Mouse (Mus musculus) heart, embryonic 16.5 days (tissue): ENCODE results near the gene Cmss1. TPM values are rescaled to one million over a fixed set of nuclear protein-coding genes. Genes with fewer than 3 reads are reported as not detected.

ENCODE experiments used
- ATAC-seq: fragments of 200-750 bp; cut with Nextera tagmentation; replicated peaks from 2 replicates; pipeline ENCODE4 v1.8.0; 2017; ENCODE audit warnings: moderate number of reproducible peaks; ENCODE audit not compliant: insufficient read depth, low FRiP score; ENCODE audit errors: extremely low read depth
- H3K27ac ChIP-seq: fragments of 300-500 bp; sonication (generic); 2 replicates; pipeline ENCODE4 v1.5.1; 2014; ENCODE audit warnings: mild to moderate bottlenecking, low read length, control low read depth, moderate library complexity
- H3K27me3 ChIP-seq: fragments of 300-500 bp; sonication (generic); 2 replicates; pipeline ENCODE4 v1.6.1; 2014; ENCODE audit warnings: low read length, mixed read lengths; ENCODE audit not compliant: control insufficient read depth, insufficient read depth
- H3K36me3 ChIP-seq: fragments of 300-500 bp; sonication (generic); 2 replicates; pipeline ENCODE4 v1.6.1; 2014; ENCODE audit not compliant: control insufficient read depth, insufficient read depth
- H3K4me1 ChIP-seq: fragments of 300-500 bp; sonication (generic); 2 replicates; pipeline ENCODE4 v1.6.1; 2014; ENCODE audit warnings: low read length, mixed read lengths; ENCODE audit not compliant: control insufficient read depth, insufficient read depth
- H3K4me2 ChIP-seq: fragments of 300-500 bp; sonication (generic); 2 replicates; pipeline ENCODE4 v1.6.1; 2014; ENCODE audit warnings: low read depth, mild to moderate bottlenecking, control low read depth, low read length
- H3K4me3 ChIP-seq: fragments of 300-500 bp; sonication (generic); 2 replicates; pipeline ENCODE4 v1.5.1; 2014; ENCODE audit warnings: mild to moderate bottlenecking, control low read depth, low read length
- H3K9ac ChIP-seq: fragments of 300-500 bp; sonication (generic); 2 replicates; pipeline ENCODE4 v1.6.1; 2014; ENCODE audit warnings: low read length, control low read depth
- H3K9me3 ChIP-seq: fragments of 300-500 bp; sonication (generic); replicated peaks from 2 replicates; pipeline ENCODE4 v1.6.1; 2016; ENCODE audit warnings: low read length; ENCODE audit not compliant: control insufficient read depth
- WGBS: fragments of 180-500 bp; shearing (Covaris S2); extraction: QIAGEN DNeasy Blood & Tissue Kit; methylation state at CpG from one replicate; pipeline ENCODE4 v1.1.7; 2014; 5-methylcytosine and 5-hydroxymethylcytosine counted together
- polyA plus RNA-seq: library from polyadenylated mRNA; unstranded; fragments of >200 nt; fragmentation: Nextera tagmentation; extraction: Ambion mirVana; gene quantifications from 2 replicates; pipeline ENCODE4 v1.2.1, GENCODE M21; 2015

Gene Cmss1
- polyA plus RNA-seq, 1 experiment from 2014 or later: 39.5 TPM

DNA sequence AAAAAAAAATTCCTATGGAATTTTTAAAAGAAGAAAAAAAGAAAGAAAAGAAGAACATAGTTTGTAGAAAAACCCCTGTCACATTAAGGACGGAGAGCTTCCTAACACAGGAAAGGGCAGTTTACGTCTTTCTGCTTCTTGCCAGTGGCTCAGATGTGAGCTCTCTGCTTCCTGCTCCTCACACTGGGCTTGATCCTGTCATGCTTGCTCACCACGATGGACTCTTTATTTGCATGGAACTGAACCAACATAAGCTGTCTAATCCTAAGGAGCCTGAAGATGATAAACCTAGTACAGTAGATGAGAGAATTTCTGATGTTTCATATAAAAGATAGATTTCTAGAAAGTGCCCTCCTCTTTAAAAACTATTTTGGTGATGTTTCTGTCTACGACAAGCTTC lies 137.4 kb downstream of the Cmss1 start:
- Histone ChIP-seq H3K4me3 (no peak overlapping the region), H3K36me3 (no peaks in the 10 kb centered on the region), H3K9me3 (no peaks in the 10 kb centered on the region), H3K27me3 (no peaks in the 10 kb centered on the region), H3K4me2 (no peak overlapping the region), H3K27ac (no peak overlapping the region), H3K4me1 (no peaks in the 10 kb centered on the region; the same call in 1 of the 2 replicates), H3K9ac (no peak overlapping the region)
- ATAC-seq: no peak
- 65% methylated on average over 4 of the region's 4 CpGs for WGBS

DNA sequence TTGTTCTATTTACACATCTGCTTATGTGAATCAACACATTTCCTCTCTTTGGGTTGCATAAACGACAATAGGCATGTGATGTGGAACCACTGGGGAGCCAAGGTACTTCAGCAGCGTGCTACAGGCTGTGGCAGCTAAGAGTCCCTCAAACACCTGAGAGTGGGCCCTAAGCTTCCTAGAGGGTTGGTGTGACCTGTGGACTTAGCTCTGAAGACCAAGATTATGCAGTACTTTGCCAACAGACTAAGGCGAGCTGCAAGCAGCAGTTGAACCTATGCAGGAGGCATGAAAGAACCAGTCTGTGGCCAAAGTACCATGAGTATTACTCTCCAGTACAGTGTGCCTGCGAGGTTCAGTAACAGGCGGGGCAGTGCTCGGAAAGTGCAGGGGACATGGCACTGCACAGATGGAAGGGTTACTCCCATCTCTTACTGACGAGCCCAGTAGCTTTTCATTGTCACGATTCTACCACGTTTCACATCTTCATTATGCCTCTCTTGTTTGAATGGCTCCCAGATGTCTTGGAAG lies 141.2 kb downstream of the Cmss1 start:
- no peaks in the 10 kb centered on the region for H3K9me3 ChIP-seq
- H3K27me3 ChIP-seq: no peaks in the 10 kb centered on the region
- H3K27ac ChIP-seq: no peak overlapping the region
- no peak overlapping the region for H3K4me3 ChIP-seq
- H3K4me1 ChIP-seq: no peaks in the 10 kb centered on the region
- no peak overlapping the region for H3K4me2 ChIP-seq
- H3K36me3 ChIP-seq: no peaks in the 10 kb centered on the region
- H3K9ac ChIP-seq: no peak overlapping the region
- ATAC-seq: no peak
- 87% methylated on average over 9 of the region's 9 CpGs for WGBS

- H3K4me3 ChIP-seq: no peak overlapping the region
- no peak overlapping the region for H3K4me2 ChIP-seq
- no peak overlapping the region for H3K27ac ChIP-seq
- no peak overlapping the region for H3K9ac ChIP-seq
- no peak for ATAC-seq
- peaks cover 3% of the 10 kb centered on the region; the same call in 1 of the 2 replicates for H3K4me1 ChIP-seq
- no peaks in the 10 kb centered on the region for H3K27me3 ChIP-seq
- no peaks in the 10 kb centered on the region for H3K9me3 ChIP-seq
- WGBS: 69% methylated on average over 2 of the region's 2 CpGs
- H3K36me3 ChIP-seq: no peaks in the 10 kb centered on the region
Observed at GRCm38 (mm10) chr16:57456003-57456402, 150.7 kb downstream of the Cmss1 start.

DNA sequence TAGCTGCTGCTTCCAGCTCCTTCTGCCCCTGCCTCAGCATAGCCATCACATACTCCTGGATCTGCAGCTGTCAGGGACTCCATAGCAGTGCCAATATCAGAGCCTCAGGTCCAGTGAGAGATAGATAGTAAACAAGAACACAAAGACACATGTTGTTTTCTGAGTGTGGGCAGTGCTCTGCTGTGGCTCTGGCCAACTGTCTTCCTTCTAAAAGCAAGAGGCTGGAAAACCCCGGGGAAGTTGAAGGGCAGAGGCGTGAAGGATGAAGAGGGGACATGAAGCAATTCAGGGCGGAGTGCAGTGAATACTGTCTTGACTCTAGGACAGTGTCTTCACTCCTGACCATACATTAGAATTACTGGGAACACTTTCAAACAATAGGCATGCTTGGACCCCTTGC lies 151.1 kb downstream of the Cmss1 start:
- no peak overlapping the region for H3K27ac ChIP-seq
- no peak for ATAC-seq
- no peaks in the 10 kb centered on the region for H3K9me3 ChIP-seq
- no peaks in the 10 kb centered on the region for H3K27me3 ChIP-seq
- no peak overlapping the region for H3K4me2 ChIP-seq
- no peaks in the 10 kb centered on the region for H3K36me3 ChIP-seq
- H3K9ac ChIP-seq: no peak overlapping the region
- no peak overlapping the region for H3K4me3 ChIP-seq
- 68% methylated on average over 3 of the region's 3 CpGs for WGBS
- peaks cover 3% of the 10 kb centered on the region; the same call in 1 of the 2 replicates for H3K4me1 ChIP-seq

DNA sequence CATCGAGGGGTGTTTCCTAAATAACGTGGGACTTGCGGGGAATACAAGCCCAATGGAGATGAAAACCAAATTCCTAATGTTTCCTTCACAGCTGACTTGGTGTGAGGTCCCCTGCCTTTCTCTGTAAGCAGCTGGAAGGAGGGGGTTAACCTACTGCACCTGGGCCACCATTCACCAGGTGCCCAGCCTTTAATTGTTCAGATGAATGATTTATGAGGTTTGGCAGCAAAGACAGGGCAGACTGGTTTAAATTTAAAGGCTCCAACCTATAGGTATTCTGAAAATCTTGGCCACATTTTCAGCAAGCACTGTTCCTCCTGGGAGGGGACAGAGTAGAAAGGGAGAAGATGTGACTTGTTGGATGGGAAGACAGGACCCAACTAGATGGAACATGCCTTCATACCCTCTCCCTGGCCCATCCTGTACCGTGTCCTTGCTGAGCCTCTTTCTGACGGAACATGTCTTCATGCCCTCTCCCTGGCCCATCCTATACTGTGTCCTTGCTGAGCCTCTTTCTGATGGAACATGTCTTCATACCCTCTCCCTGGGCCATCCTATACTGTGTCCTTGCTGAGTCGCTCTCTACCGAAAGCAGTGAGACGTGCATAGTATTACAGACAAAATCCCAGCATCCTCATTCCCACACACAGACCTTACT lies 152.4 kb downstream of the Cmss1 start:
- ATAC-seq: no peak
- WGBS: 91% methylated on average over 8 of the region's 8 CpGs
- no peak overlapping the region for H3K9ac ChIP-seq
- no peaks in the 10 kb centered on the region for H3K9me3 ChIP-seq
- H3K4me2 ChIP-seq: no peak overlapping the region
- H3K4me1 ChIP-seq: peaks cover 3% of the 10 kb centered on the region; the same call in 1 of the 2 replicates
- H3K27me3 ChIP-seq: no peaks in the 10 kb centered on the region
- no peak overlapping the region for H3K4me3 ChIP-seq
- no peaks in the 10 kb centered on the region for H3K36me3 ChIP-seq
- H3K27ac ChIP-seq: no peak overlapping the region

DNA sequence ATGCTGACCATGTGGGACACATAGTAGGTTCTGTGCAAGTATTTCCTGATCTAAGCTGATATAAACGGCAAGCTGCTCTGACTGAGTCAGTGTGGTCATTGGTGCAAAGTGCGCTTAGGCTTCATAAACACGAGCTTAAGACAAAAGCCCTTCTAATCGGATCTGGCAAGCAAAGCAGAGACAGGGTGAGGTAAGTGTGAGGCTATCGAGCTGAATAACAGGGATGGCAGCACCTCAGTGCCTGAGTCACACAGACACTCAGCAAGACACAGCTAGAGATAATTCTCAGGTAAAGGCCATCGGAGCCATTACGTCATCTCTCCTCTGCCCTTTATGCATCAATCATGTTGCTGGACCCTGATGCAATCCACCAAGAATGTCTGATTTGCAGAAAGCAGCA lies 153.7 kb downstream of the Cmss1 start:
- Histone ChIP-seq H3K4me1 (peaks cover 3% of the 10 kb centered on the region; the same call in 1 of the 2 replicates), H3K27ac (no peak overlapping the region), H3K27me3 (no peaks in the 10 kb centered on the region), H3K4me3 (no peak overlapping the region), H3K9ac (no peak overlapping the region), H3K9me3 (no peaks in the 10 kb centered on the region), H3K36me3 (no peaks in the 10 kb centered on the region), H3K4me2 (no peak overlapping the region)
- 23% methylated on average over 7 of the region's 7 CpGs for WGBS
- ATAC-seq: peak; percentile 55

- WGBS: 60% methylated on average over 10 of the region's 10 CpGs
- Histone ChIP-seq H3K4me3 (no peak overlapping the region), H3K27ac (no peak overlapping the region), H3K9me3 (no peaks in the 10 kb centered on the region; the same call in 1 of the 2 replicates), H3K36me3 (no peaks in the 10 kb centered on the region), H3K4me1 (no peaks in the 10 kb centered on the region), H3K27me3 (no peaks in the 10 kb centered on the region), H3K9ac (no peak overlapping the region), H3K4me2 (no peak overlapping the region)
- no peak for ATAC-seq
Observed at GRCm38 (mm10) chr16:57445096-57446094, 161.3 kb downstream of the Cmss1 start.

DNA sequence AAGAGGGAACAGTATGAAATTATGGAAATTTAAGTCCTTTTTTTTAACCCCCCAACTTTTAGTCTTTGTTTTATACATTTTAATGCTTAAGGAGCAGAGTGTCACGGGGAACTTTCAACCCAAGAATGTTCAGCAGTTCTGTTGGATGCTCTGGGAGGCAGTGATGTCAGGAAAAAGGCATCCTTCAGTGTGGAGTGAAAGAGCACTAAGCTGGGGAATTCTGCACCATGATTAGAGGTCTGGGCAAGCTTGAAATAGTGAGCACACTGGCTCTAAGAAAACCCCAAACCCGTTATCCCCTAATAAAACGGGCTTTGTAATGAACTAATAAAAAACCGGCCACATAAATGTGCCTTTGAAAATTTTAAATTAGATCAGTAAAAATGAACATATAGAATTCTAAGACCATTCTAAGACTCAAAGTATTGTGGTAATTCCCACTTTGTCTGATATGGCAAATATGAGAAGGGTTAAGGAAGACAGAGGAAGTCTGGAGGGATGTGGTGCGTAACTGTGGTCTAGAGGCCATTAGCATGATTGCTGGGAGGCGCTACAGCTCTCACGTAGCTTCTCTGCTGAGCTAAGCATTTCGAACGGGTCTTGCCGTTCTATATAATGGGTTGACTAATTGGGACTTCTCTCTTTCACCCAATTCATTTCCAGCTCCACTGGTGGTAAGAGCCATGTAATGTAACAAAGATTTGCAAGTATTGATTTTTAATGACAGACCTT lies 165.8 kb downstream of the Cmss1 start:
- H3K27me3 ChIP-seq: no peaks in the 10 kb centered on the region
- H3K4me2 ChIP-seq: no peak overlapping the region
- WGBS: 75% methylated on average over 10 of the region's 10 CpGs
- no peaks in the 10 kb centered on the region for H3K9me3 ChIP-seq
- no peak overlapping the region for H3K27ac ChIP-seq
- no peaks in the 10 kb centered on the region for H3K36me3 ChIP-seq
- no peak overlapping the region for H3K4me3 ChIP-seq
- H3K9ac ChIP-seq: no peak overlapping the region
- no peaks in the 10 kb centered on the region for H3K4me1 ChIP-seq
- ATAC-seq: no peak
